Mouse (Mus musculus) bone marrow macrophage, adult 2 months (primary cell): ENCODE results near the gene Vegfd. TPM values are rescaled to one million over a fixed set of nuclear protein-coding genes. Genes with fewer than 3 reads are reported as not detected.

Experiments used
- H3K27ac ChIP-seq: 2 replicates; pipeline ENCODE4 v1.5.1; 2012; ENCODE audit warnings: low read depth, low read length; ENCODE audit not compliant: insufficient read depth
- H3K4me1 ChIP-seq: 2 replicates; pipeline ENCODE4 v1.6.1; 2012; ENCODE audit warnings: low read length; ENCODE audit not compliant: control insufficient read depth, insufficient read depth
- H3K4me3 ChIP-seq: 2 replicates; pipeline ENCODE4 v1.5.1; 2012; ENCODE audit warnings: mild to moderate bottlenecking, low read length, moderate library complexity; ENCODE audit not compliant: insufficient read depth
- CTCF ChIP-seq: IDR thresholded peaks from 2 replicates; pipeline ENCODE4 v1.5.1; 2012; ENCODE audit warnings: low read depth, mild to moderate bottlenecking, low read length, moderate library complexity
- POLR2A ChIP-seq: IDR thresholded peaks from 2 replicates; pipeline ENCODE4 v1.6.1; 2012; ENCODE audit warnings: mild to moderate bottlenecking, low read depth, low read length, borderline replicate concordance
- polyA plus RNA-seq: library from polyadenylated mRNA; stranded (reverse); fragments of >200 nt; gene quantifications from 2 replicates; pipeline ENCODE4 v1.2.4, GENCODE M21; 2012; ENCODE audit not compliant: missing spikeins, insufficient read depth, insufficient read length

Vegfd gene
- polyA plus RNA-seq, 1 experiment, result 0.27 TPM

DNA sequence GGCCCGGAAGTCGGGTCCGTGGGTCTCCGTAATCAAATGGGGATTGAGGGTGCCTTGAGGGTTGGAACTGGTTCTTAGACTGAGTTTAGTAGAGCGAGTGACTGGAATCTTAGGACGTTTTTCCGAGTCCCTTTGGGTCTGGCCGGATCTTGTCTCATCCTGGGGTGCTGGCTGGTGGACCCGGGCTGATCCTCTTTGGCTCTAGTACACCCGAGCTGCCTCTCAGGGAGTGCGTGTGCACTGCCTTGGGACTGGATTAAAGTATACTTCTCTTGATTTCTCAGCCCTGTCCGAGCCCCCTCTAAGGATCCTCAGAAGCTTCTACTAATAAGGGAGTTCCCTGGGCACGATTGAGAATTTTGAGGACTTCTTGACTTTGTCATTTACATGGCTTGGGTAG lies 46.8 kb downstream of the Vegfd start:
- peak overlapping the region; percentile 46 for H3K27ac ChIP-seq

DNA sequence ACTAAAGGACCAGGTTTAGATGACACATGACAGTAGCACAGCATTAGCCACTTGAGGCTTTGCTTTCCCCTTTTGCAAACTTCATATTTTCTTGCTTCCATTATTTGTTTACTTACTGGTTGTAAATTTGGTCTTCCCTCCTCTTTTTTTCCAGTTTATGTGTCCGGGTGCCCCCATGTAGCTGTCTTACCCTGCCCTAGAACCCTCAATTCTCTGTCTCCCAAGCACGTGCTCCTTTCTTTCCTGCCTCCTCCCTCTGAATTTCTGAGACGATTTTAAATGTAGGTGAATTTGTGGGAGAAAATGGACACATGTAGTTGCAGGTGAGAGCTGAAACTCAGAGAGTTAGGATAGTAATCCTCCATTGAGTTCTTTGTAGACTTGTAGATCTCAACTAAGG lies 47.3 kb downstream of the Vegfd start:
- Histone ChIP-seq H3K4me3 (peak overlapping the region; percentile 89), H3K4me1 (peaks cover 2% of the 10 kb centered on the region), H3K27ac (no peak overlapping the region)
- TF ChIP-seq CTCF (no peak), POLR2A (no peak)

More for the DNA sequence above, 46.8 kb downstream of the Vegfd start:
- TF ChIP-seq CTCF (no peak), POLR2A (no peak)
- Histone ChIP-seq H3K4me1 (peaks cover 2% of the 10 kb centered on the region), H3K4me3 (peak overlapping the region; percentile 89)

DNA sequence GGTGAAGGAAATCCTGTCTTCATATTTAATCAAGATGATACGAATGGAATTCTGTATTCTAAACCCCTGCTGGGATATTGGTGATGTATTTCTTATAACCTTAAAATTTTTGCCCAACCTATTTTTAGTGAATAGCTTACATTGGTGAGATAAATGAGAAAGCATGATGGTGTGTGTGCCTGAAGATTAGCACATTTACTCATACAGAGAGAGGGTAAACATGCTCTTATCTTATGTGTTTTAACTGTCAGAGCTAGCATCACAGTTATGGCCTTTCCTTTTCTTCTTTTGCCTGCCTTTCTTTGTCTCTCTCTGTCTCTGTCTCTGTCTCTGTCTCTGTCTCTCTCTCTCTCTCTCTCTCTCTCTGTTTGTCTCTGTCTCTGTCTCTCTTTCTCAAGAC lies 51.6 kb downstream of the Vegfd start:
- no peak overlapping the region for H3K27ac ChIP-seq
- H3K4me1 ChIP-seq, result no peaks in the 10 kb centered on the region; the same call in 1 of the 2 replicates
- TF ChIP-seq POLR2A, result no peak
- TF ChIP-seq CTCF, result no peak
- no peak overlapping the region for H3K4me3 ChIP-seq

DNA sequence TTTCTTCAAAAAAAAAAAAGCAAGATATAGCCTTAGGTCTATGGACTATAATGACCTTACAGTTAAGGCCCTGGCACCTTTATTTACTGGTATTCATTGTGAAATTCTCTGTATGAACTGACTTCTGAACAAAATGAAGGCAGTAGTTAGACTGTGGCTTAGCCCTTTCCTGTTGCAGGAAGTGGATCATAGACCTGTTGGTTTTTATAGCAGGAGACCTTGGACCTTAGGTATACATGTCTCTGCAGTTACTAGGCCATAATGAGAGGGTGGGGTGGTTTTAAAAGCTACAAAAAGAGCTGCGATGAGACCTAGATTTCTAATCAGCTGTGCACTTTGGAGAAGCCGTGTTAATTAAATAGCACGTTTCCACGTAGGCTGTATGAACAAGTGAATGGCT lies 54.1 kb downstream of the Vegfd start:
- no peak overlapping the region for H3K27ac ChIP-seq
- H3K4me1 ChIP-seq, result peaks cover 6% of the 10 kb centered on the region
- no peak overlapping the region for H3K4me3 ChIP-seq
- TF ChIP-seq POLR2A (no peak), CTCF (no peak)

DNA sequence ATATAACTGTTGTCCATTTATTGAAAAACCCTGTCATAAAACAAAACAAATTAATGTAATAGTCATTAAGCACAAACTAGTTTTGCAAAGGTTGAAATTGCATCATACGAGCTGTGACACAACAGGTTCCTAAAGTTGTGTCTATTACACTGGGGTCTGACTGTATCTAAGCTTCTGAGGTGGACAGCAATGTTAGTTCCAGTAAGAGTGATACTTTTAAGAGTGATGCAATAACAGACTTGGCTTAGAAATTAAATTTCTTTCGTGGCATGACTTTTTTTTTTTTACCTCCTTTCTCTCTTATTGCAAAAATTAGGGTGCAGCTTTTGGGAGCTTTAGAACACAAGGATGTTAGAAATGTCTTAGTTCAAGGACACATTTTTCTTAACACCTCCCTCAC lies 55.0 kb downstream of the Vegfd start:
- Histone ChIP-seq H3K4me3 (no peak overlapping the region), H3K4me1 (peaks cover 6% of the 10 kb centered on the region), H3K27ac (no peak overlapping the region)
- no peak for TF ChIP-seq POLR2A
- no peak for TF ChIP-seq CTCF

DNA sequence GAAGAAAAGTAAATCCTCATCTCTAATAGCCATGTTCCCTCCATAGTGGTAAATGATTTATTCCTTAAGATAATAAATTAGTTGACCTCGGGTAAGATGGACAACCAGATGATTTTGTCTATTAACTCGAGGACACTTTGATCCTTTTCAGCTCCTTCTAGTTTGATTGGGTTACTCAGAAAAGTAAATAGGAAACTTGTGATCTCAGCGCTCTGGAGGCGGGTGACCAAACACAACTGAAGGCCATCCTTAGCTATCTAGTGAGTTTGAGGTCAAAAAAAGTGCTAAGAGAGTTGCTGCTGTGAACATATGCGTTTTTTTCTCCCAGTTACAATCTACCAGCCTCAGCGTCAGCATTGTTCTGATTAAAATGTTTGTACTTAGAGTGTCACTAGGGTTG lies 57.4 kb downstream of the Vegfd start:
- peaks cover 6% of the 10 kb centered on the region for H3K4me1 ChIP-seq

DNA sequence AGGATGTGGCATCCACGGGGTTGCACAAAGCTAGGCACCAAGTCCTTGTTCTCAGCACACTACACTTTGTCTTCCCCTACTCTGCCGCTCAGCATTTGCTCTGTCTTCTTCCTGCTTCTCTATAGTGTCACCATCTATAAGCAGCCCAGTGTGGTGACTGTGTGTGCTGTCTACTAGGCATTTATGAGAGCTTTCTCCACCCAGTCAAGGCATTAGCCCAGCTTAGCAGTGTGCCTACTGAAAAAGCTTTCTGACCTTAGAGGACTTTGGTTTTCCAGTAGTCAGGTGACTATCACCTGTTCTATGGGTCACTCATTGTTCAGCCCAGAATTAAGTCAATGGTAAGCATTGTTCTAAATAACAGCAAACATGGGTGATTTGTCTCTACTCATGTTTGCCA lies 58.0 kb downstream of the Vegfd start:
- H3K4me1 ChIP-seq, result peaks cover 6% of the 10 kb centered on the region
- no peak overlapping the region for H3K4me3 ChIP-seq
- H3K27ac ChIP-seq, result no peak overlapping the region
- TF ChIP-seq CTCF, result no peak
- no peak for TF ChIP-seq POLR2A

More for the DNA sequence above, 57.4 kb downstream of the Vegfd start:
- Histone ChIP-seq H3K4me3 (no peak overlapping the region), H3K27ac (no peak overlapping the region)
- no peak for TF ChIP-seq POLR2A
- TF ChIP-seq CTCF, result no peak

DNA sequence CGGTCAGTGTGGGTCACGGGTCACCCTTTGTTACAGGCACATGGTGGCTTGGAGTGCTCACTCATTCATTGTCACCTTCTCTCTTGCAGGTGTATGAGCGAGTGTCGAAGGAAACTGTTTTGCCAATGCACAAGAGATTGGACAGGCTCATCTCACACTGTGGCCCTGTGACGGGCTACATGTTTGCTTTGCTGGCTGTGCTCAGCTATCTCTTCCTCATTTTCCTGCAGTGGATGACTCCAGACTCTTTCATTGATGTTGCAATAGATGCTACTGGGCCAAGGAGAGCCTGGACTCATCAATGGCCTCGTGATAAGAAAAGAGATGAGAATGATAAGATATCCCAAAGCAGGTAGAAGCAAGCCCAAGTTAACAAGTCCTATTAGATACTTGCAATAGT lies 58.4 kb downstream of the Vegfd start:
- TF ChIP-seq CTCF, result no peak
- TF ChIP-seq POLR2A, result no peak
- H3K4me3 ChIP-seq, result no peak overlapping the region
- peaks cover 6% of the 10 kb centered on the region for H3K4me1 ChIP-seq
- no peak overlapping the region for H3K27ac ChIP-seq

DNA sequence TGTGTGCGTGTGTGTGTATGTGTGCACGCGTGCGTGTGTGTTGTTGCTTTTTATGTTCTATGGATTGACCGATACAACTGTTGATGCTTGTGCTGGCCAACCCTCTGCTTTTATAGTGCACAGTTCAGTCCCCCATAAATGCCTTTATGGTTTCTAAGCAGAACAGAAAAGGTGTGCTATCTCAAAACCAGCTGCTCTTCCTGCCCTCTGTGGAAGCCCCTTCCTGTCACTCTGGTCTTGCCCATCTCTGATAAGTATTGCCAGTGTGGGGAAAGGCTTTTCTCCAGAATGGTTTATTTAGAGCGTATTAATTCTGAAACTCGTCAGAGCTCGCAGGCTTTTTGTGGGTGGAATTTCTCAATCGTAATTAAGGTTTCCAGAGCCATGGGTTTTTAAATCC lies 59.5 kb downstream of the Vegfd start:
- Histone ChIP-seq H3K27ac (no peak overlapping the region), H3K4me1 (peaks cover 6% of the 10 kb centered on the region), H3K4me3 (no peak overlapping the region)
- TF ChIP-seq POLR2A (no peak), CTCF (no peak)

DNA sequence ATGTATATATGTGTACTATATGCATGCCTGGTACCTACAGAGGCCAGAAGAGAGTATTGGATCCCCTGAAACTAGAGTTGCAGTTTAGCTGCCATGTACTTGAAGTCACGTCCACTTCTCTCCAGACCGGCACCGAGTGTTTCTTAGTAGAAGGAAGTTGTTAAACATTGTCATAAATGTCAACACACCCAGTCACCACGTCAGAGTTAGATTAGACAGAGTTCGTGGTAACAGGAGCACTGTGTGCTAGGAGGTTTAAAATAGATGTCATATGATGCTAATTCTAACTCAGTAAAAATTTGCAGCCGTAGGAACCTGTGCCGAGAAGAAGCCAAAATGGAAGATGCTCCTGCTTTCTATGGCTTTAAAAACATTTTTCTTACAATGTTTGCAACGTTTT lies 63.5 kb downstream of the Vegfd start, which contains the start of gene Asb11:
Gene Asb11 (plus strand): TSS at position 286 of the 400 bp plus-strand sequence.
- Histone ChIP-seq H3K4me1 (no peaks in the 10 kb centered on the region), H3K4me3 (no peak within 1 kb of the TSS), H3K27ac (no peak within 1 kb of the TSS)
- TF ChIP-seq POLR2A (no peak), CTCF (no peak)

DNA sequence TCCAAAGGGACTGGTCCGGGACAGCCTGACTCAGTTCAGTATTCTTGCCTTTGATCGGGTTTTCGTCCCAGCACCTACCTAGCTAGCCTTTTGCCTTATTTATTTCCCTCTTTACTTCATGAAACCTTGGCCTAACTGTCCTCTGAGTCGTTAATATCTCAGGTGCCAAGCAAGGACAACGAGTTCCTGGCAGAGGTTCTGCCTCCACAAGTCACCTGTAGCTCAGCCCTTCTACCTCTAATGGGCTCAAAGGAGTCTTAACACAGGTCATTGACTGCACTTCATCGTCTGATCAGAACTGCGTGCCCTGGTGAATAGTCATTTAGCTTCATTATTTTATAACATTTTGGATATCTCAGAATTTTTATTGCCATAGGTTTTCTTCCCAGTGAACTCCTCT lies 66.3 kb downstream of the Vegfd start:
- no peak overlapping the region for H3K4me3 ChIP-seq
- H3K27ac ChIP-seq, result no peak overlapping the region
- TF ChIP-seq POLR2A, result no peak
- TF ChIP-seq CTCF, result no peak
- no peaks in the 10 kb centered on the region for H3K4me1 ChIP-seq

DNA sequence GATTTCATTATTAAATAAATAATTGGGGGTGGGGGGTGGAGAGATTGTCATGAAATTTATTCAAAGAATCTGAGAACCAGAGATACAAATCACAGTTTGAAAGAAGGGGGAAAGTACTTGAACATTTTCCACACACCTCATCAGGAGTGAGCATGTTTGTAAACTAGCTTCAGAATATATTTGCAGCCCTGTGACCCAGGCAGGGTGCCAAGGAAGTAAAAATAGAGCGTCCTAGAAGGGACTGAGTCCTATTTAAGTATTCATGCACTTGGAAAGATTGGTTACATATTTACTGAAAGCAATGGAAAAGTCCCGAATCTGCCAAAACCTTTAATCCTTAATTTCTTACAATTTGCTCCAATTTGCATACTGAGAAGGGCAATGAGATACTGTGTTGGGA lies 67.0 kb downstream of the Vegfd start:
- Histone ChIP-seq H3K4me1 (no peaks in the 10 kb centered on the region), H3K4me3 (no peak overlapping the region), H3K27ac (no peak overlapping the region)
- TF ChIP-seq POLR2A (no peak), CTCF (no peak)
